ENCODE assay signal across 9 mouse cellular contexts in the genomic region with DNA sequence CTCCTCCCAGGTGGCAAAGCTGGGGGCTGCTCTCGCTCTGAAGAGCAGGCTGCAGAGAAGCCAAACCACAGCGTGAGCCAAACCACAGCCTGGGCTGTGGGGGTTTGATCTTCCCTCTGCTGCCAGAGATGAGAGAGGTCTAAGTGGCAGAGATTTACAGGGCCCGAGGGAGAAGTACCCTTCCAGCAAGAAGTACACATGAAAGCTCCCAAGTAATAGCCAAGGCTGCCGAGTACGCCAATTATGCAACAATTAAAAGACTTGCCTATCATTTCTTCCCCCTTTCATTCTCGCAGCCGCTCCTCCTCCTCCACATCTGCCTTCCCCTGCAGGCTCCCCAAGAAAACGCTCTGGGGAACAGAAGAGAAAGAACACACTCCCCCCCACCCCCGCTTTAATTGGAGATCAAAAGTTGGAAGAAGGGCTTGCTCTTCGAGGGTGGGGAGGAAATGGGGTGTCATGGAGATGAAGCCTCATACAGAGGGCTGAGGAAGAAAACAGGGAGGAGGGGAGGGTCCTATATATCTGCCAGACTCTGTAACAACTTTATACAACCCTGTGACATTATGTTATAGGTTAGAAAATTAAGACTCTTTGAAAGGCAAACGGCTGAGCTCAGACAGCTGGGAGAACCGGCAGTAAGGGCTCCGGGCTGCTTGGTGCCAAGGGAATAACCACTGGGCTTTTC. TPM values are rescaled to one million over a fixed set of nuclear protein-coding genes. Genes with fewer than 3 reads are reported as not detected.
DNase-seq lines count a peak whose midpoint lies in the region; ATAC-seq and TF ChIP-seq lines count a peak whose summit lies in the region.
"Had no signal": no experiment of that assay in that cellular context is flagged by ENCODE, and none has a peak within 500 bp of the region (broad histone marks: within the 10 kb centered on the region; RNA-seq: fewer than 3 reads in every experiment).

No protein-coding gene starts in this region.

- H3K4me1 ChIP-seq in lung, adult 2 months (ENCODE audit: control insufficient read depth, insufficient read depth, low read length), result peaks cover 4% of the 10 kb centered on the region; the same call in 1 of the 2 replicates
- peaks cover 25% of the 10 kb centered on the region for H3K4me1 ChIP-seq in forebrain, embryonic 12.5 days
- peaks cover 40% of the 10 kb centered on the region for H3K4me1 ChIP-seq in neural tube, embryonic 15.5 days

- 0 out of 2 replicates have a peak, but pooled peaks cover 3% of the 10 kb centered on the region for H3K27me3 ChIP-seq in forebrain, embryonic 12.5 days
- no peaks in the 10 kb centered on the region for H3K27me3 ChIP-seq in neural tube, embryonic 15.5 days (replicated peaks)

- TF ChIP-seq CTCF in lung, adult 2 months (IDR thresholded peaks at IDR 0.05; ENCODE audit: insufficient read depth, low read length), result no peak

- H3K9me3 ChIP-seq in forebrain, embryonic 12.5 days, result no peaks in the 10 kb centered on the region
- no peaks in the 10 kb centered on the region for H3K9me3 ChIP-seq in neural tube, embryonic 15.5 days (replicated peaks)

- peak; percentile 32 for DNase-seq in embryo, embryonic 11 days
- DNase-seq in embryo, embryonic 9.5 days (ENCODE audit: extremely low spot score), result no peak
- peak; percentile 9 for DNase-seq in lung, postnatal 14 days
- no peak for DNase-seq in lung, adult 2 months
- no peak for DNase-seq in frontal cortex, postnatal 36 days (ENCODE audit: low spot score in 2 of 2)

- no peak overlapping the region for H3K9ac ChIP-seq in forebrain, embryonic 12.5 days
- H3K9ac ChIP-seq in neural tube, embryonic 15.5 days (replicated peaks), result no peak overlapping the region

- 30% methylated on average over 13 of the region's 13 CpGs for WGBS in lung, adult 2 months
- 25% methylated on average over 13 of the region's 13 CpGs for WGBS in forebrain, embryonic 12.5 days
- 8% methylated on average over 13 of the region's 13 CpGs for WGBS in neural tube, embryonic 15.5 days

- H3K36me3 ChIP-seq in forebrain, embryonic 12.5 days (replicated peaks), result no peaks in the 10 kb centered on the region
- no peaks in the 10 kb centered on the region for H3K36me3 ChIP-seq in neural tube, embryonic 15.5 days

- no peak overlapping the region for H3K4me2 ChIP-seq in forebrain, embryonic 12.5 days
- peak overlapping the region; percentile 30 for H3K4me2 ChIP-seq in neural tube, embryonic 15.5 days

- no peak overlapping the region for H3K4me3 ChIP-seq in lung, adult 2 months (replicated peaks; ENCODE audit: extremely low read depth, low read depth, low read length)
- no peak overlapping the region for H3K4me3 ChIP-seq in forebrain, embryonic 12.5 days (replicated peaks)
- no peak overlapping the region for H3K4me3 ChIP-seq in neural tube, embryonic 15.5 days (replicated peaks)
- H3K4me3 ChIP-seq: erythroblast, embryonic 14.5 days had no signal

- H3K27ac ChIP-seq in forebrain, embryonic 12.5 days, result peak overlapping the region; percentile 46
- H3K27ac ChIP-seq in neural tube, embryonic 15.5 days (replicated peaks), result no peak overlapping the region

- no peak for TF ChIP-seq POLR2A in lung, adult 2 months (IDR thresholded peaks at IDR 0.05; ENCODE audit: borderline replicate concordance, extremely low read depth, low read depth, low read length)

- ATAC-seq in forebrain, embryonic 12.5 days (ENCODE audit: low FRiP score), result no peak
- peak; percentile 58; the same call in 1 of the 2 replicates for ATAC-seq in neural tube, embryonic 15.5 days (ENCODE audit: low FRiP score)
- ATAC-seq in inflammation-experienced regulatory T-cells, adult 6 months, result no peak

RNA-seq across cellular contexts. Expression of gene Ube2t, which starts 56.9 kb away (rescaled TPM):
- polyA plus RNA-seq in lung, adult 2 months (2012; rRNA removed), result 0.77 and 1.1 TPM in 2 replicates
- 49.7 and 50.3 TPM in 2 replicates for polyA plus RNA-seq in forebrain, embryonic 12.5 days (2016; fragmentation: Nextera tagmentation; extraction: Ambion mirVana)
- polyA plus RNA-seq in neural tube, embryonic 15.5 days (2015; fragmentation: Nextera tagmentation; extraction: Ambion mirVana), result 11.4 and 15.6 TPM in 2 replicates
- 10 to 100 TPM; 11.0 to 33.5 (median 11.1) TPM for polyA plus RNA-seq in inflammation-experienced regulatory T-cells, adult 6 months (2017; shearing (Covaris generic))

Comparison
In these comparisons a context has a peak if more than half of its experiments do, and no peak if none do; other contexts are left out.
1. DNase-seq: peak in embryo, embryonic 11 days (single experiment) and lung, postnatal 14 days (single experiment); none in embryo, embryonic 9.5 days (single experiment), lung, adult 2 months (single experiment) and frontal cortex, postnatal 36 days (0 of 2).